Mouse (Mus musculus) neural tube, embryonic 11.5 days (tissue): ENCODE data around the gene Hlcs. TPM values are rescaled to one million over a fixed set of nuclear protein-coding genes. Genes with fewer than 3 reads are reported as not detected.

Experiments
- ATAC-seq: fragments of 200-750 bp; cut with Nextera tagmentation; 2 replicates; pipeline ENCODE4 v1.8.0; 2017; ENCODE audit warnings: moderate number of reproducible peaks, mild to moderate bottlenecking, moderate TSS enrichment, moderate library complexity; ENCODE audit not compliant: insufficient read depth, low FRiP score, low TSS enrichment
- DNase-seq: peaks from one replicate; pipeline ENCODE4 v3.0.0-alpha.2; 2015; ENCODE audit warnings: low spot score
- H3K27ac ChIP-seq: fragments of 300-500 bp; sonication (generic); 2 replicates; pipeline ENCODE4 v1.5.1; 2014; ENCODE audit warnings: low read depth, mild to moderate bottlenecking, low read length
- H3K27me3 ChIP-seq: fragments of 300-500 bp; sonication (generic); 2 replicates; pipeline ENCODE4 v1.6.1; 2014; ENCODE audit warnings: mild to moderate bottlenecking, low read length, mixed read lengths; ENCODE audit not compliant: control insufficient read depth, insufficient read depth
- H3K36me3 ChIP-seq: fragments of 300-500 bp; sonication (generic); 2 replicates; pipeline ENCODE4 v1.6.1; 2014; ENCODE audit warnings: mild to moderate bottlenecking, low read length, moderate library complexity, mixed read lengths; ENCODE audit not compliant: control insufficient read depth, insufficient read depth
- H3K4me1 ChIP-seq: fragments of 300-500 bp; sonication (generic); 2 replicates; pipeline ENCODE4 v1.6.1; 2014; ENCODE audit warnings: low read length, mixed read lengths; ENCODE audit not compliant: control insufficient read depth, insufficient read depth
- H3K4me2 ChIP-seq: fragments of 300-500 bp; sonication (generic); 2 replicates; pipeline ENCODE4 v1.6.1; 2014; ENCODE audit warnings: low read depth, mild to moderate bottlenecking, moderate library complexity
- H3K4me3 ChIP-seq: fragments of 300-500 bp; sonication (generic); 2 replicates; pipeline ENCODE4 v1.5.1; 2014; ENCODE audit warnings: low read depth, low read length
- H3K9ac ChIP-seq: fragments of 300-500 bp; sonication (generic); 2 replicates; pipeline ENCODE4 v1.6.1; 2014; ENCODE audit warnings: mild to moderate bottlenecking, low read length
- H3K9me3 ChIP-seq: fragments of 300-500 bp; sonication (generic); 2 replicates; pipeline ENCODE4 v1.6.1; 2016; ENCODE audit warnings: low read length; ENCODE audit not compliant: control insufficient read depth
- WGBS: fragments of 180-500 bp; shearing (Covaris S2); extraction: QIAGEN DNeasy Blood & Tissue Kit; methylation state at CpG from one replicate; pipeline ENCODE4 v1.1.7; 2014; 5-methylcytosine and 5-hydroxymethylcytosine counted together
- polyA plus RNA-seq: library from polyadenylated mRNA; unstranded; fragments of >200 nt; fragmentation: Nextera tagmentation; extraction: Ambion mirVana; gene quantifications from 2 replicates; pipeline ENCODE4 v1.2.1, GENCODE M21; 2014

The Hlcs gene
- polyA plus RNA-seq, 1 experiment from 2014 or later: 9.4 TPM

- Histone ChIP-seq H3K4me2 (peak overlapping the region; percentile 99), H3K9me3 (no peaks in the 10 kb centered on the region), H3K4me1 (no peaks in the 10 kb centered on the region; the same call in 1 of the 2 replicates), H3K27ac (0 out of 2 replicates have a peak overlapping the region, but pooled peaks have one; percentile 20), H3K36me3 (no peaks in the 10 kb centered on the region), H3K4me3 (peak overlapping the region; percentile 90), H3K9ac (peak overlapping the region; percentile 84), H3K27me3 (no peaks in the 10 kb centered on the region)
- 18% methylated on average over 33 of the region's 39 CpGs for WGBS
- DNase-seq (peak; percentile 38), ATAC-seq (peak; percentile 60; the same call in 1 of the 2 replicates)
Observed at GRCm38 (mm10) chr16:94289138-94290072, 24.0 kb downstream of the Hlcs start.

GRCm38 (mm10) chr16:94287826-94288225 is 25.5 kb downstream of the Hlcs start:
- no peak overlapping the region for H3K4me2 ChIP-seq
- ATAC-seq (no peak), DNase-seq (no peak)
- no peak overlapping the region for H3K27ac ChIP-seq
- H3K4me3 ChIP-seq: no peak overlapping the region
- no peaks in the 10 kb centered on the region for H3K27me3 ChIP-seq
- WGBS: 83% methylated on average over 9 of the region's 9 CpGs
- no peaks in the 10 kb centered on the region for H3K36me3 ChIP-seq
- no peaks in the 10 kb centered on the region; the same call in 1 of the 2 replicates for H3K4me1 ChIP-seq
- H3K9me3 ChIP-seq: no peaks in the 10 kb centered on the region
- no peak overlapping the region for H3K9ac ChIP-seq

- H3K9ac ChIP-seq: no peak overlapping the region
- no peak overlapping the region for H3K4me3 ChIP-seq
- ATAC-seq: no peak
- WGBS: 93% methylated on average over 3 of the region's 3 CpGs
- no peaks in the 10 kb centered on the region for H3K36me3 ChIP-seq
- no peaks in the 10 kb centered on the region for H3K27me3 ChIP-seq
- H3K4me2 ChIP-seq: no peak overlapping the region
- no peak overlapping the region for H3K27ac ChIP-seq
- no peaks in the 10 kb centered on the region for H3K4me1 ChIP-seq
- no peak for DNase-seq
- peaks cover 3% of the 10 kb centered on the region; the same call in 1 of the 2 replicates for H3K9me3 ChIP-seq
Observed at GRCm38 (mm10) chr16:94283972-94284371, 29.4 kb downstream of the Hlcs start.

GRCm38 (mm10) chr16:94270826-94271225 is 42.5 kb downstream of the Hlcs start:
- Histone ChIP-seq H3K4me2 (no peak overlapping the region), H3K9me3 (no peaks in the 10 kb centered on the region), H3K27me3 (no peaks in the 10 kb centered on the region), H3K4me1 (no peaks in the 10 kb centered on the region), H3K4me3 (no peak overlapping the region), H3K36me3 (peaks cover 3% of the 10 kb centered on the region; the same call in 1 of the 2 replicates), H3K9ac (no peak overlapping the region), H3K27ac (no peak overlapping the region)
- WGBS: 93% methylated on average over 6 of the region's 6 CpGs
- ATAC-seq (no peak), DNase-seq (no peak)

GRCm38 (mm10) chr16:94269635-94270034 is 43.7 kb downstream of the Hlcs start:
- Histone ChIP-seq H3K9me3 (no peaks in the 10 kb centered on the region), H3K27me3 (no peaks in the 10 kb centered on the region), H3K4me3 (no peak overlapping the region), H3K9ac (no peak overlapping the region), H3K36me3 (peaks cover 3% of the 10 kb centered on the region; the same call in 1 of the 2 replicates), H3K4me2 (no peak overlapping the region), H3K27ac (no peak overlapping the region), H3K4me1 (no peaks in the 10 kb centered on the region)
- 8% methylated on average over 9 of the region's 9 CpGs for WGBS
- ATAC-seq: peak; percentile 35
- peak; percentile 90 for DNase-seq

- no peaks in the 10 kb centered on the region for H3K4me1 ChIP-seq
- no peak overlapping the region for H3K4me2 ChIP-seq
- H3K36me3 ChIP-seq: peaks cover 3% of the 10 kb centered on the region; the same call in 1 of the 2 replicates
- 89% methylated on average over 14 of the region's 14 CpGs for WGBS
- no peaks in the 10 kb centered on the region for H3K9me3 ChIP-seq
- H3K4me3 ChIP-seq: no peak overlapping the region
- ATAC-seq (no peak), DNase-seq (no peak)
- H3K9ac ChIP-seq: no peak overlapping the region
- H3K27ac ChIP-seq: no peak overlapping the region
- no peaks in the 10 kb centered on the region for H3K27me3 ChIP-seq
Observed at GRCm38 (mm10) chr16:94268205-94268604, 45.2 kb downstream of the Hlcs start.

- Histone ChIP-seq H3K27ac (no peak overlapping the region), H3K27me3 (no peaks in the 10 kb centered on the region), H3K4me3 (no peak overlapping the region), H3K4me1 (no peaks in the 10 kb centered on the region), H3K9me3 (no peaks in the 10 kb centered on the region), H3K36me3 (peaks cover 3% of the 10 kb centered on the region; the same call in 1 of the 2 replicates), H3K9ac (no peak overlapping the region), H3K4me2 (no peak overlapping the region)
- DNase-seq: no peak
- ATAC-seq: no peak
- 83% methylated on average over 6 of the region's 6 CpGs for WGBS
Observed at GRCm38 (mm10) chr16:94264611-94265010, 48.8 kb downstream of the Hlcs start.

- WGBS: 90% methylated on average over 19 of the region's 19 CpGs
- H3K36me3 ChIP-seq: no peaks in the 10 kb centered on the region; the same call in 1 of the 2 replicates
- no peak for DNase-seq
- no peak overlapping the region for H3K27ac ChIP-seq
- ATAC-seq: no peak
- no peaks in the 10 kb centered on the region for H3K27me3 ChIP-seq
- H3K4me2 ChIP-seq: no peak overlapping the region
- H3K4me1 ChIP-seq: no peaks in the 10 kb centered on the region
- H3K9me3 ChIP-seq: no peaks in the 10 kb centered on the region
- H3K4me3 ChIP-seq: no peak overlapping the region
- no peak overlapping the region for H3K9ac ChIP-seq
Observed at GRCm38 (mm10) chr16:94262501-94262900, 50.9 kb downstream of the Hlcs start.
